Comparison of ENCODE assay signal across 11 mouse cellular contexts in the genomic region with DNA sequence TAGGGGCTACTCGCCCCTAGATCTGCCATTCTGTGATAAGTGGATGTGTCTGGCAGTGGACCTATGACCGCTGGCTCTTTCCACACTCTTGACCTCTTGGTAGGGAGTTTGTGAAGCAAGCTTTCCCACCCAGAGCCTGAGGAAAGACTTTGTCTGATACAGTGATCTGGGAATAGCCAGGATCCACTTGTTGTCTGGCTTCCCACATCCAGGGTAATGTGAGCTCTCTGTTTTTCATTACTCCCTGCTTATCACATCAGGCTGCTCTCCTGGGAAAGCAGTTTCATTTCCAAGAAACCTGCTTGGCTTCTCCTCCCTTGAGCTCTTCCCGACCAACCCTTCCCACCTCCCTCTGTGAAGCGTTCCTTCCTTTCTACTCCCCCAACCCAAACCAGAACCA. TPM values are rescaled to one million over a fixed set of nuclear protein-coding genes. Genes with fewer than 3 reads are reported as not detected.
DNase-seq lines count a peak whose midpoint lies in the region; ATAC-seq and TF ChIP-seq lines count a peak whose summit lies in the region.
"Had no signal": no experiment of that assay in that cellular context is flagged by ENCODE, and none has a peak within 500 bp of the region (broad histone marks: within the 10 kb centered on the region; RNA-seq: fewer than 3 reads in every experiment).

No protein-coding gene starts in this region.

- no peaks in the 10 kb centered on the region for H3K27me3 ChIP-seq in liver, adult 2 months (ENCODE audit: control insufficient read depth, insufficient read depth, low read length)
- no peaks in the 10 kb centered on the region for H3K27me3 ChIP-seq in liver, postnatal 0 days (ENCODE audit: insufficient read depth, low read length)

- no peak overlapping the region for H3K27ac ChIP-seq in liver, adult 2 months (replicated peaks; ENCODE audit: insufficient read depth, low read depth, low read length)
- no peak overlapping the region for H3K27ac ChIP-seq in liver, postnatal 0 days (ENCODE audit: low read depth)
- peak overlapping the region; percentile 66 for H3K27ac ChIP-seq in brown adipose tissue, adult 24 weeks (replicated peaks; ENCODE audit: low read depth, low read length)
- H3K27ac ChIP-seq: midbrain, embryonic 10.5 days had no signal

- TF ChIP-seq CTCF in liver, adult 2 months (IDR thresholded peaks at IDR 0.05; ENCODE audit: low read depth, low read length) = no peak
- TF ChIP-seq CTCF in liver, postnatal 0 days (IDR thresholded peaks at IDR 0.05; ENCODE audit: low read depth) = no peak

- intact Hi-C loops in heart, postnatal 14 days (cut with DNase I) = no loop called here

- WGBS in liver, adult 2 months = 51% methylated on average over 4 of the region's 4 CpGs
- 54% methylated on average over 4 of the region's 4 CpGs for WGBS in liver, postnatal 0 days (ENCODE audit: insufficient replicate concordance)

- no peak overlapping the region for H3K4me2 ChIP-seq in liver, postnatal 0 days (ENCODE audit: low read depth, low read length)

- peaks cover 5% of the 10 kb centered on the region; the same call in 1 of the 2 replicates for H3K4me1 ChIP-seq in liver, adult 2 months (ENCODE audit: control insufficient read depth, insufficient read depth, low read length)
- H3K4me1 ChIP-seq in liver, postnatal 0 days (ENCODE audit: insufficient read depth) = no peaks in the 10 kb centered on the region
- H3K4me1 ChIP-seq in brown adipose tissue, adult 24 weeks (ENCODE audit: control insufficient read depth, insufficient read depth, insufficient read length, low read length) = no peaks in the 10 kb centered on the region
- H3K4me1 ChIP-seq: midbrain, embryonic 10.5 days had no signal

- ATAC-seq in liver, postnatal 0 days = no peak
- ATAC-seq in monocyte, adult 5-6 weeks (replicated peaks; ENCODE audit: insufficient number of reproducible peaks, low FRiP score, low TSS enrichment, poor library complexity, severe bottlenecking) = no peak

- H3K9me3 ChIP-seq in liver, postnatal 0 days (ENCODE audit: low read length) = no peaks in the 10 kb centered on the region
- H3K9me3 ChIP-seq: midbrain, embryonic 10.5 days had no signal

- TF ChIP-seq POLR2A in liver, adult 2 months (IDR thresholded peaks at IDR 0.05; ENCODE audit: extremely low read depth, insufficient read depth, low read length) = no peak

- peak; percentile 52 for DNase-seq in gastrocnemius, adult 18-20 months (ENCODE audit: low spot score)
- DNase-seq in gastrocnemius, postnatal 10 days = no peak
- DNase-seq in liver, adult 2 months (ENCODE audit: extremely low read depth, low read depth, low spot score) = peak; percentile 29
- DNase-seq in liver, postnatal 0 days = no peak
- DNase-seq in heart, postnatal 14 days = peak; percentile 25 to 33
- DNase-seq in left cerebral cortex, adult 18-20 months (ENCODE audit: low spot score in 2 of 2) = no peak
- DNase-seq: kidney, postnatal 4 days; thymus, adult 18-20 months had no signal

- H3K36me3 ChIP-seq in liver, adult 2 months (ENCODE audit: control insufficient read depth, insufficient read depth, low read length) = no peaks in the 10 kb centered on the region
- no peaks in the 10 kb centered on the region for H3K36me3 ChIP-seq in liver, postnatal 0 days (replicated peaks; ENCODE audit: insufficient read depth, low read length)
- H3K36me3 ChIP-seq: midbrain, embryonic 10.5 days had no signal

- no peak overlapping the region for H3K9ac ChIP-seq in liver, adult 2 months (ENCODE audit: low read depth, low read length)
- H3K9ac ChIP-seq in liver, postnatal 0 days (replicated peaks) = no peak overlapping the region

- H3K4me3 ChIP-seq in liver, adult 2 months (ENCODE audit: insufficient read depth, low read depth, low read length) = no peak overlapping the region
- no peak overlapping the region for H3K4me3 ChIP-seq in liver, postnatal 0 days (ENCODE audit: low read depth, low read length)
- H3K4me3 ChIP-seq in brown adipose tissue, adult 24 weeks (ENCODE audit: insufficient read depth, low read depth, low read length) = no peak overlapping the region
- H3K4me3 ChIP-seq: midbrain, embryonic 10.5 days had no signal

- TF ChIP-seq EP300 in liver, postnatal 0 days (IDR thresholded peaks at IDR 0.05; ENCODE audit: low read depth) = no peak

- H3K79me2 ChIP-seq in liver, adult 2 months (ENCODE audit: control insufficient read depth, insufficient read depth, low read length) = no peaks in the 10 kb centered on the region

RNA-seq across cellular contexts. Expression of gene Gm45716, which starts 44.5 kb away (rescaled TPM):
- total RNA-seq in gastrocnemius, adult 18-20 months (2021) = 1 to 10 TPM; 1.2 to 2.6 TPM
- total RNA-seq in gastrocnemius, postnatal 10 days (2021) = 1 to 10 TPM; 4.2 to 5.3 TPM
- total RNA-seq in liver, adult 2 months (2014; rRNA removed) = 3.6 and 4.9 TPM in 2 replicates
- polyA plus RNA-seq in liver, adult 2 months (2012; rRNA removed) = 1.9 and 2.5 TPM in 2 replicates
- polyA plus RNA-seq in liver, postnatal 0 days (2015; fragmentation: Nextera tagmentation; extraction: Ambion mirVana) = 48.7 and 56.5 TPM in 2 replicates
- 35.7 and 36.5 TPM in 2 replicates for polyA plus RNA-seq in brown adipose tissue, adult 24 weeks (2012; ENCODE audit: insufficient read depth, insufficient read length, missing spikeins)
- total RNA-seq in heart, postnatal 14 days (2021) = 10 to 100 TPM; 15.8 to 16.0 TPM
- 1 to 10 TPM; 4.1 to 4.7 TPM for total RNA-seq in left cerebral cortex, adult 18-20 months (2021)
- 25.2 to 33.2 TPM (median 32.0 TPM) in 3 replicates for total RNA-seq in monocyte, adult 5-6 weeks (2017)

Comparison
In these comparisons a context has a peak if more than half of its experiments do, and no peak if none do; other contexts are left out.
1. DNase-seq: peak in gastrocnemius, adult 18-20 months (single experiment), liver, adult 2 months (single experiment) and heart, postnatal 14 days (2 of 2); none in gastrocnemius, postnatal 10 days (single experiment), liver, postnatal 0 days (single experiment) and left cerebral cortex, adult 18-20 months (0 of 2).